Mouse (Mus musculus) ES-Bruce4 (cell line): ENCODE results near the gene Akap13. TPM values are rescaled to one million over a fixed set of nuclear protein-coding genes. Genes with fewer than 3 reads are reported as not detected.

Source experiments
- H3K27ac ChIP-seq: 2 replicates; pipeline ENCODE4 v1.5.1; 2012; ENCODE audit warnings: low read length, inconsistent platforms; ENCODE audit not compliant: insufficient read depth
- H3K27me3 ChIP-seq: 2 replicates; pipeline ENCODE4 v1.6.1; 2012; ENCODE audit warnings: mild to moderate bottlenecking, low read length, inconsistent platforms; ENCODE audit not compliant: control insufficient read depth, poor library complexity, insufficient read depth, severe bottlenecking
- H3K36me3 ChIP-seq: 2 replicates; pipeline ENCODE4 v1.6.1; 2012; ENCODE audit warnings: inconsistent platforms, mild to moderate bottlenecking, low read length, moderate library complexity; ENCODE audit not compliant: control insufficient read depth, poor library complexity, insufficient read depth, severe bottlenecking
- H3K4me1 ChIP-seq: one replicate; pipeline ENCODE4 v1.8.1; 2011; ENCODE audit warnings: low read length; ENCODE audit not compliant: control insufficient read depth, insufficient read depth
- H3K4me3 ChIP-seq: 2 replicates; pipeline ENCODE4 v1.5.1; 2011; ENCODE audit warnings: low read depth, mild to moderate bottlenecking, low read length
- H3K9ac ChIP-seq: 2 replicates; pipeline ENCODE4 v1.6.1; 2012; ENCODE audit warnings: low read depth, mild to moderate bottlenecking, inconsistent platforms; ENCODE audit not compliant: poor library complexity, severe bottlenecking
- H3K9me3 ChIP-seq: replicated peaks from 2 replicates; pipeline ENCODE4 v1.6.1; 2012; ENCODE audit warnings: mild to moderate bottlenecking, low read length, inconsistent platforms; ENCODE audit not compliant: control insufficient read depth, poor library complexity, insufficient read depth, severe bottlenecking
- CTCF ChIP-seq: IDR thresholded peaks from one replicate; pipeline ENCODE4 v1.8.1; 2011; ENCODE audit warnings: low read depth, low read length
- EP300 ChIP-seq: IDR thresholded peaks from 2 replicates; pipeline ENCODE4 v1.6.1; 2011; ENCODE audit warnings: low read depth, low read length; ENCODE audit not compliant: insufficient read depth
- POLR2A ChIP-seq: IDR thresholded peaks from one replicate; pipeline ENCODE4 v1.8.1; 2011; ENCODE audit warnings: low read length; ENCODE audit not compliant: insufficient read depth
- polyA plus RNA-seq: library from polyadenylated mRNA; stranded (reverse); fragments of >200 nt; gene quantifications from 2 replicates; pipeline ENCODE4 v1.2.4, GENCODE M21; 2011; ENCODE audit warnings: low read depth; ENCODE audit not compliant: missing spikeins, insufficient read depth, insufficient read length

Gene Akap13
- polyA plus RNA-seq, 1 experiment, result 27.4 TPM

DNA sequence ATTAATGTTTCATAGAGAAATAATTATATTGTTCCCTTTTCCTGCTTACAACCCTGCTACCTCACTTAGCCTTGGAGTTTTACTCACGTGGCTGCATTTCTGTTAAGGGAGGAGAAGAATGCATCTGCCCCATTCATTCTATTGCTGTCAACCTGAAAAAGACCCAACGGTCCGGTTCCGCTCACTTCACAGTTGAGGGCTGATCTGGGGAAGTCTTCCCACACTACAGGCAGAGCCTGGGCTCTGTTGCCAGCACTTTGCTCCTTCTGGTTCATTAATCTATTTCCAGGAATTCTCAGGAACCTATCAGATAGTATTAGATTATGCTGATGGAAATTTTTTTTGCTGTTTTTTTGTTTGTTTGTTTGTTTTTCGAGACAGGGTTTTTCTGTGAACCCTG is 239.4 kb downstream of the Akap13 start:
- H3K4me3 ChIP-seq, result no peak overlapping the region
- H3K9me3 ChIP-seq, result no peaks in the 10 kb centered on the region
- no peak overlapping the region for H3K9ac ChIP-seq
- H3K27me3 ChIP-seq, result no peaks in the 10 kb centered on the region
- TF ChIP-seq CTCF (no peak), POLR2A (no peak), EP300 (no peak)
- H3K4me1 ChIP-seq, result no peaks in the 10 kb centered on the region
- H3K36me3 ChIP-seq, result no peaks in the 10 kb centered on the region; the same call in 1 of the 2 replicates
- no peak overlapping the region for H3K27ac ChIP-seq

GRCm38 (mm10) chr7:75699836-75700235 is 244.5 kb downstream of the Akap13 start:
- Histone ChIP-seq H3K9ac (no peak overlapping the region), H3K36me3 (no peaks in the 10 kb centered on the region; the same call in 1 of the 2 replicates), H3K9me3 (no peaks in the 10 kb centered on the region), H3K27ac (no peak overlapping the region), H3K27me3 (no peaks in the 10 kb centered on the region), H3K4me3 (no peak overlapping the region), H3K4me1 (no peaks in the 10 kb centered on the region)
- TF ChIP-seq POLR2A (no peak), CTCF (no peak), EP300 (no peak)

DNA sequence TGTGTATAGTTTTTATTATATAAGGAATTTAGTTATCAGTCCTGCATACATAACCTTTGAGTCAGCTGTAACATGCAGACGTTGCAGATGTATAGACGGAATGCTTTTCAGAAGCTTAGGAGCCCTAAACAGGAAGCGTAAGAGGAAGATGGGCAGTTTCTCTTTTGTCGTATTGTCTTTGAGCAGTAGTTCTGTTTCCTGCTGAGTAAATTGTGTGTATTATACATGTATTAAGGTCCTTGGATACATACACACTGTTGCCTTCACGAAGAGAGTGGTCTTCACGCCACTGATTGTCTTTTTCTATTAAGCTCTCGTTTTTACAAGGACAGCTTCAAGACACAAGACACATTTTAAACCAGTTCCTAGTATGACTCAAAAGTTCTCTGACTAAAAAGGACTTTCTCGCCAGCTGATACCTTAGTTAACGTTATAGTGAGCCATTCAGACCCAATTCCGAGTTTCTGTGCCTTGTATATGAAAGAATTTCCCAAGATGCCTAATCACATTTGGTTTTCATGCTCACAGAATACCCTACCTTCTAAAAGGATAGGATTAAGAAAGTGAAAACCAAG is 245.5 kb downstream of the Akap13 start:
- H3K4me3 ChIP-seq, result no peak overlapping the region
- H3K36me3 ChIP-seq, result no peaks in the 10 kb centered on the region; the same call in 1 of the 2 replicates
- H3K4me1 ChIP-seq, result no peaks in the 10 kb centered on the region
- no peaks in the 10 kb centered on the region for H3K27me3 ChIP-seq
- no peaks in the 10 kb centered on the region for H3K9me3 ChIP-seq
- H3K27ac ChIP-seq, result no peak overlapping the region
- TF ChIP-seq POLR2A (no peak), EP300 (no peak), CTCF (no peak)
- no peak overlapping the region for H3K9ac ChIP-seq

DNA sequence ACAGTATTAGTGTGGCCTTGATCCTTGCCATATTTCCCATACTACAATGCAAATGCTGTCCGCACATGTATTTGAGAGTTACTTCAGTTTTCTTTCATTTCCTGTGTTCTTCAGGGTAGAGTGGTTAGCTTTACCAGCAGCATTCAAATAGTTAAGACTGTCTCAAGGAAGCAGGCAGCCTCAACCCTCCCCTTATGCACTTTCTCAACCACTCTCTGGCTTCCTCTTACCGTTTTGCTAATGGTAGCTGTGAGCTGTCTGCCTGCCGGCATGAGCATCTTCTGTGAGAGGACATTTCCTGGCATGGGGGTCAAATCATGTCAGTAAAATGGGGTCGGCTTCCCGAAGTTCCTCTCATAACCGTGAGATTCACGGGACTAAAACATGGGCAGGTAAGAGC is 246.4 kb downstream of the Akap13 start:
- TF ChIP-seq CTCF (no peak), POLR2A (no peak), EP300 (no peak)
- H3K27ac ChIP-seq, result no peak overlapping the region
- H3K36me3 ChIP-seq, result no peaks in the 10 kb centered on the region; the same call in 1 of the 2 replicates
- no peak overlapping the region for H3K4me3 ChIP-seq
- no peaks in the 10 kb centered on the region for H3K4me1 ChIP-seq
- H3K9me3 ChIP-seq, result no peaks in the 10 kb centered on the region
- H3K9ac ChIP-seq, result no peak overlapping the region
- no peaks in the 10 kb centered on the region for H3K27me3 ChIP-seq

DNA sequence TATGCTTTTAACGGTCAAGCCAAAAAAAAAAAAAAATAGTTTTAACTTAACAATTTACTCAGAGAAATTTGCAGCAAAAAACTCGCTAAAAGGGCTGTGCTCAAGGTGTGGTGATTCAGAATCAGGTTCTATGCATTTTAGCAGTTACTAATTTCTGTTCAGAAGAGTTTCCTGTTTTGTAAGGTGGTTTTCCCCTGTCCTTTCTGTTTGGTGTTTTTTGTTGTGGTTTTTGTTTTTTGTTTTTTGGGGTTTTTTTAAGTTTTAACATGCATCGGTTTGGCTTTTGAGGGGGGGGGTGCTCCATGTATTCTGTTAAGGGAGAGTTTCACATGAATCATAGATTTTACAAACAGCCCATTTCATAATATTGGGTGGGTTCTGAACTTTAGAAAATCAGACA is 247.0 kb downstream of the Akap13 start:
- H3K9me3 ChIP-seq, result no peaks in the 10 kb centered on the region
- H3K9ac ChIP-seq, result no peak overlapping the region
- no peaks in the 10 kb centered on the region; the same call in 1 of the 2 replicates for H3K36me3 ChIP-seq
- H3K4me1 ChIP-seq, result no peaks in the 10 kb centered on the region
- H3K4me3 ChIP-seq, result no peak overlapping the region
- no peak overlapping the region for H3K27ac ChIP-seq
- TF ChIP-seq EP300 (no peak), POLR2A (no peak), CTCF (no peak)
- H3K27me3 ChIP-seq, result no peaks in the 10 kb centered on the region

- no peaks in the 10 kb centered on the region; the same call in 1 of the 2 replicates for H3K36me3 ChIP-seq
These were observed 247.8 kb downstream of the Akap13 start for GRCm38 (mm10) chr7:75702966-75703645.

More at GRCm38 (mm10) chr7:75702966-75703645, 247.8 kb downstream of the Akap13 start:
- no peak overlapping the region for H3K4me3 ChIP-seq
- no peak overlapping the region for H3K27ac ChIP-seq
- no peaks in the 10 kb centered on the region for H3K27me3 ChIP-seq
- TF ChIP-seq CTCF (no peak), POLR2A (no peak), EP300 (no peak)
- H3K4me1 ChIP-seq, result no peaks in the 10 kb centered on the region
- H3K9me3 ChIP-seq, result no peaks in the 10 kb centered on the region
- H3K9ac ChIP-seq, result no peak overlapping the region
